Mouse (Mus musculus) G1E-ER4 (cell line): ENCODE data around the gene Slc16a12. TPM values are rescaled to one million over a fixed set of nuclear protein-coding genes. Genes with fewer than 3 reads are reported as not detected.

Experiments
- GATA1 ChIP-seq: IDR thresholded peaks from one replicate; pipeline ENCODE4 v1.8.0; 2012; ENCODE audit warnings: low read length, inconsistent platforms
- polyA plus RNA-seq: library from polyadenylated mRNA; stranded (reverse); fragments of >175 nt; gene quantifications from 2 replicates; pipeline ENCODE4 v1.2.3, GENCODE M21; 2012

The Slc16a12 gene
- polyA plus RNA-seq, 1 experiment = not detected

GRCm38 (mm10) chr19:34735900-34736299, 11.2 kb downstream of the Slc16a12 start:
- TF ChIP-seq GATA1 = no peak

GRCm38 (mm10) chr19:34733020-34733419, 14.1 kb downstream of the Slc16a12 start:
- no peak for TF ChIP-seq GATA1

GRCm38 (mm10) chr19:34731356-34731755, 15.7 kb downstream of the Slc16a12 start:
- no peak for TF ChIP-seq GATA1

GRCm38 (mm10) chr19:34730584-34730983, 16.5 kb downstream of the Slc16a12 start:
- TF ChIP-seq GATA1 = no peak

GRCm38 (mm10) chr19:34729505-34729904, 17.6 kb downstream of the Slc16a12 start:
- TF ChIP-seq GATA1 = no peak

- no peak for TF ChIP-seq GATA1
Observed at GRCm38 (mm10) chr19:34726254-34726962, 20.7 kb downstream of the Slc16a12 start.

- TF ChIP-seq GATA1 = peak; percentile 56
Observed at GRCm38 (mm10) chr19:34725418-34725817, 21.7 kb downstream of the Slc16a12 start.

- TF ChIP-seq GATA1 = no peak
Observed at GRCm38 (mm10) chr19:34724598-34724997, 22.5 kb downstream of the Slc16a12 start.

- no peak for TF ChIP-seq GATA1
Observed at GRCm38 (mm10) chr19:34722541-34722940, 24.5 kb downstream of the Slc16a12 start.

GRCm38 (mm10) chr19:34720130-34720529, 27.0 kb downstream of the Slc16a12 start:
- no peak for TF ChIP-seq GATA1

- TF ChIP-seq GATA1 = no peak
Observed at GRCm38 (mm10) chr19:34718963-34719362, 28.1 kb downstream of the Slc16a12 start.

GRCm38 (mm10) chr19:34718478-34718877, 28.6 kb downstream of the Slc16a12 start:
- no peak for TF ChIP-seq GATA1

- TF ChIP-seq GATA1 = no peak
Observed at GRCm38 (mm10) chr19:34715895-34716294, 31.2 kb downstream of the Slc16a12 start.

GRCm38 (mm10) chr19:34714250-34714666, 32.8 kb downstream of the Slc16a12 start:
- no peak for TF ChIP-seq GATA1

- TF ChIP-seq GATA1 = peak; percentile 46
Observed at GRCm38 (mm10) chr19:34712050-34712449, 35.0 kb downstream of the Slc16a12 start.

GRCm38 (mm10) chr19:34708221-34708620, 38.9 kb downstream of the Slc16a12 start:
- no peak for TF ChIP-seq GATA1

- no peak for TF ChIP-seq GATA1
Observed at GRCm38 (mm10) chr19:34707571-34707970, 39.5 kb downstream of the Slc16a12 start.

- TF ChIP-seq GATA1 = no peak
Observed at GRCm38 (mm10) chr19:34706261-34706660, 40.8 kb downstream of the Slc16a12 start.

- no peak for TF ChIP-seq GATA1
Observed at GRCm38 (mm10) chr19:34705141-34705540, 41.9 kb downstream of the Slc16a12 start.
